Mouse (Mus musculus): ENCODE data around the gene Smarcd2. TPM values are rescaled to one million over a fixed set of nuclear protein-coding genes. Genes with fewer than 3 reads are reported as not detected.
A peak's percentile ranks its signal among the peaks of the same experiment; 100 is the strongest.
"Not testable (repeated sequence)": the region's sequence is repeated elsewhere in the genome, so short reads cannot be mapped to it uniquely, and the experiment has no call there.

Smarcd2 gene
- polyA plus RNA-seq, 1 experiment: 76.9 TPM

- WGBS: 2% methylated on average over 22 of the region's 22 CpGs
- TF ChIP-seq POLR2A (IDR thresholded peaks at IDR 0.05; ENCODE audit: borderline replicate concordance, control insufficient read depth, low read depth, low read length) (no peak), CTCF (IDR thresholded peaks at IDR 0.05; ENCODE audit: control insufficient read depth, insufficient read depth, low read length) (no peak)
- peak overlapping the region; percentile 21; the same call in 1 of the 2 replicates for H3K27ac ChIP-seq (ENCODE audit: control insufficient read depth, insufficient read depth, low read depth, low read length, poor library complexity)
- peak overlapping the region; percentile 99 for H3K4me3 ChIP-seq (replicated peaks; ENCODE audit: control insufficient read depth, low read depth, low read length)
- peaks cover 4% of the 10 kb centered on the region for H3K4me1 ChIP-seq (ENCODE audit: control insufficient read depth, insufficient read depth, low read length)
Observed at GRCm38 (mm10) chr11:106255174-106255573, 17.6 kb downstream of the Smarcd2 start.

GRCm38 (mm10) chr11:106254767-106255166 is 18.0 kb downstream of the Smarcd2 start:
- Histone ChIP-seq H3K27ac (ENCODE audit: control insufficient read depth, insufficient read depth, low read depth, low read length, poor library complexity) (no peak overlapping the region), H3K4me3 (replicated peaks; ENCODE audit: control insufficient read depth, low read depth, low read length) (no peak overlapping the region), H3K4me1 (ENCODE audit: control insufficient read depth, insufficient read depth, low read length) (peaks cover 4% of the 10 kb centered on the region)
- no peak for TF ChIP-seq POLR2A (IDR thresholded peaks at IDR 0.05; ENCODE audit: borderline replicate concordance, control insufficient read depth, low read depth, low read length)
- no peak for TF ChIP-seq CTCF (IDR thresholded peaks at IDR 0.05; ENCODE audit: control insufficient read depth, insufficient read depth, low read length)
- 12% methylated on average over 2 of the region's 2 CpGs for WGBS

- Histone ChIP-seq H3K27ac (ENCODE audit: control insufficient read depth, insufficient read depth, low read depth, low read length, poor library complexity) (no peak overlapping the region), H3K4me1 (ENCODE audit: control insufficient read depth, insufficient read depth, low read length) (no peaks in the 10 kb centered on the region; the same call in 1 of the 2 replicates), H3K4me3 (replicated peaks; ENCODE audit: control insufficient read depth, low read depth, low read length) (no peak overlapping the region)
- 88% methylated on average over 7 of the region's 7 CpGs for WGBS
- TF ChIP-seq CTCF (IDR thresholded peaks at IDR 0.05; ENCODE audit: control insufficient read depth, insufficient read depth, low read length) (no peak), POLR2A (IDR thresholded peaks at IDR 0.05; ENCODE audit: borderline replicate concordance, control insufficient read depth, low read depth, low read length) (no peak)
Observed at GRCm38 (mm10) chr11:106249326-106249725, 23.4 kb downstream of the Smarcd2 start.

GRCm38 (mm10) chr11:106246834-106247233 is 25.9 kb downstream of the Smarcd2 start:
- Histone ChIP-seq H3K4me3 (replicated peaks; ENCODE audit: control insufficient read depth, low read depth, low read length) (no peak overlapping the region), H3K27ac (ENCODE audit: control insufficient read depth, insufficient read depth, low read depth, low read length, poor library complexity) (no peak overlapping the region), H3K4me1 (ENCODE audit: control insufficient read depth, insufficient read depth, low read length) (no peaks in the 10 kb centered on the region)
- TF ChIP-seq CTCF (IDR thresholded peaks at IDR 0.05; ENCODE audit: control insufficient read depth, insufficient read depth, low read length): peak; percentile 52
- TF ChIP-seq POLR2A (IDR thresholded peaks at IDR 0.05; ENCODE audit: borderline replicate concordance, control insufficient read depth, low read depth, low read length): no peak
- WGBS: 90% methylated on average over 1 of the region's 1 CpGs

GRCm38 (mm10) chr11:106233978-106234377 is 38.8 kb downstream of the Smarcd2 start:
- not testable (repeated sequence) for H3K4me1 ChIP-seq (ENCODE audit: control insufficient read depth, insufficient read depth, low read length); H3K27ac ChIP-seq (ENCODE audit: control insufficient read depth, insufficient read depth, low read depth, low read length, poor library complexity); H3K4me3 ChIP-seq (replicated peaks; ENCODE audit: control insufficient read depth, low read depth, low read length)
- 83% methylated on average over 8 of the region's 8 CpGs for WGBS

GRCm38 (mm10) chr11:106220603-106221002 is 52.2 kb downstream of the Smarcd2 start:
- H3K4me3 ChIP-seq (replicated peaks; ENCODE audit: control insufficient read depth, low read depth, low read length): no peak overlapping the region
- H3K4me1 ChIP-seq (ENCODE audit: control insufficient read depth, insufficient read depth, low read length): no peaks in the 10 kb centered on the region
- H3K27ac ChIP-seq (ENCODE audit: control insufficient read depth, insufficient read depth, low read depth, low read length, poor library complexity): no peak overlapping the region
- no peak for TF ChIP-seq POLR2A (IDR thresholded peaks at IDR 0.05; ENCODE audit: borderline replicate concordance, control insufficient read depth, low read depth, low read length)
- TF ChIP-seq CTCF (IDR thresholded peaks at IDR 0.05; ENCODE audit: control insufficient read depth, insufficient read depth, low read length): no peak
- 73% methylated on average over 3 of the region's 3 CpGs for WGBS

GRCm38 (mm10) chr11:106216730-106217490 is 55.9 kb downstream of the Smarcd2 start, which contains the start of gene Ddx42:
Ddx42 (plus strand) TSS chr11:106216926.
- under 1% methylated on average over 70 of the region's 70 CpGs for WGBS
- peak; percentile 75; the same call in 1 of the 2 replicates for TF ChIP-seq POLR2A (IDR thresholded peaks at IDR 0.05; ENCODE audit: borderline replicate concordance, control insufficient read depth, low read depth, low read length)
- TF ChIP-seq CTCF (IDR thresholded peaks at IDR 0.05; ENCODE audit: control insufficient read depth, insufficient read depth, low read length): no peak
- peaks cover 1% of the 10 kb centered on the region; the same call in 1 of the 2 replicates for H3K4me1 ChIP-seq (ENCODE audit: control insufficient read depth, insufficient read depth, low read length)

GRCm38 (mm10) chr11:106215927-106216729 is 56.6 kb downstream of the Smarcd2 start, which contains the start of gene Ccdc47:
Ccdc47 (minus strand) TSS chr11:106216344.
- peak within 1 kb of the TSS; percentile 97 for H3K4me3 ChIP-seq (replicated peaks; ENCODE audit: control insufficient read depth, low read depth, low read length)
- peak; percentile 55 for TF ChIP-seq POLR2A (IDR thresholded peaks at IDR 0.05; ENCODE audit: borderline replicate concordance, control insufficient read depth, low read depth, low read length)
- no peak; the same call in 1 of the 2 replicates for TF ChIP-seq CTCF (IDR thresholded peaks at IDR 0.05; ENCODE audit: control insufficient read depth, insufficient read depth, low read length)
- under 1% methylated on average over 46 of the region's 46 CpGs for WGBS
- peak within 1 kb of the TSS; percentile 92 for H3K27ac ChIP-seq (ENCODE audit: control insufficient read depth, insufficient read depth, low read depth, low read length, poor library complexity)
- H3K4me1 ChIP-seq (ENCODE audit: control insufficient read depth, insufficient read depth, low read length): peaks cover 1% of the 10 kb centered on the region; the same call in 1 of the 2 replicates

More at GRCm38 (mm10) chr11:106216730-106217490, 55.9 kb downstream of the Smarcd2 start, which contains the start of gene Ddx42:
- Histone ChIP-seq H3K4me3 (replicated peaks; ENCODE audit: control insufficient read depth, low read depth, low read length) (peak within 1 kb of the TSS; percentile 97), H3K27ac (ENCODE audit: control insufficient read depth, insufficient read depth, low read depth, low read length, poor library complexity) (peak within 1 kb of the TSS; percentile 92)

Measured in bone marrow, adult 2 months (tissue).